Mouse (Mus musculus) liver, embryonic 14 days (tissue): Measurements from ENCODE around the gene Urb2. TPM values are rescaled to one million over a fixed set of nuclear protein-coding genes. Genes with fewer than 3 reads are reported as not detected.

Source experiments
- polyA plus RNA-seq: library from polyadenylated mRNA; depleted of rRNA; stranded (reverse); fragments of >200 nt; gene quantifications from 2 replicates; pipeline ENCODE4 v1.2.3, GENCODE M21; 2012; rRNA removed

Urb2 gene
- 4.7 and 5.5 TPM in 2 replicates for polyA plus RNA-seq

DNA sequence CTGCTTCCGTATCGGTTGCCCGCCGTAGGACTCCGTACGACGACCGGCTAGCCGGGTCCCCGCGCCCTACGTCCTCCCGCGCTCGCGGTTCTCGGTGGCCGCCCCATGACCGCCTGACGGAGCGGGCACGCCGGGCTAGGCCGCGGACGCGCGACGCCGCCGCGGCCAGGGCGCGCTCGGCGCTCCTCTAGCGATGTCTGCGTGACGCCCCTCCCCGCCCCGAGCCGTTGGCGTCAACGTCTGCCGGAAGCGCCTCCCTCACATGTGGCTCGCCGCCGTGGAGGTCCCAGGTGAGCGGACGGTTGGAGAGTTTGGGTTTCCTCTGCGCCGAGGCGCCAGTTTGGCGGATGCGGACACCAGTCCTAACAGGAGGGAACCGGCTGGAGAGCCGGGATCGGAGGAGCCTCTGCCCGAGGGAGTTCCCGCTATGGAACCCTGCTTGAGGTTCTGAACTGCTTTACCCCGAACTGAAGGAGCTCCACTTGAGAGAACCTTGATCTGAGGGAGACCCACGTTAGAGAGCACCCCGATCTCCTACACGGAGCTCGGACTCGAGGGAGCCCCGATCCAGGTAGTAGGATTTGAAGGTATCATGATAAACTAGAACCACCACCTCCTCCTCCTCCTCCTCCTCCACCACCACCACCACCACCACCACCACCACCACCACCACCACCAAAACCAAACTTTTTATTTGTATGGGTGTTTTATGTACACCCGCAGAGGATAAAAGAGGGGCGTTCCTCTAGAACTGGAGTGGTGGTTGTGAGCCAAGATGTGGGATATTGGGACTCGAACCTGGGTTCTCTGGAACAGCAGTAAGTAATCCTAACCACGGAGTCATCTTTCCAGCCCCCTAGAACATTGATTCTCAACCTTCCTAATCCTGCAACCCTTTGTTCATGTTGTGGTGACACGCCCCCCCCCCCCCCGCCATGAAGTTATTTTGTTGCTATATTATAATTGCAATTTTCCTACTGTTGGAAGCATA is at the start of gene Urb2, which contains the start of gene Taf5l:
Gene Urb2, plus strand, starts transcription at position 272 of the 991 bp plus-strand sequence.
Gene Taf5l, minus strand, starts transcription at position 161 of the 991 bp plus-strand sequence.

DNA sequence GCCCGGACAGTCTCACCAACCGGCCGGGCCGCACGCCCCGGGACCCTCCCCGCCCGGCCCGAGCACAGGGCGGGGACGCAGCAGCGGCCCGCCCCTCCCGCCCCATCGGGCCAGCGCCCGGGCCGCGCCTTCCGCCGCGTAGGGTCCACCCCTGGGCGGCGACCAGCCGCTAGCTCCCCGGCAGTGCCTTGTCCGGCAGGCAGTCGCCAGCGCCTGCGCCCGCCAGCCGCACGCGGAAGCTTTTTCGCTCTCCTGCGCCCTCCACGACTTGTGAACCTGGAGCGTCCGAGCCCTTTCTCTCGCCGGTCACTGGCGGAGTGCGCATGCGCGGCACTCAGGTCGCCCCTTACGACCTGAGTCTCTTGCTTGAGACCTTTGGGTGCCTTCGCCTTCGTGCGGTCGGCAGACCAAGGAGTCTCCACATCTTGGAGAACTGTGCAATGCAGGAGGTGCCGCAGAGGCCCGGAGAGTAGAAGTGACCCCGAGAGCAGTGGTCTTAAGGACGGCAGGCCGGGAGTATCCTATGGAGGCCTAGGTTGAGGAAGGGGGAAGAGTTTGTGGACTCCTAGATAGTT is 38.4 kb upstream of the Urb2 start, which contains the start of gene Abcb10:
Gene Abcb10, minus strand, starts transcription at position 297 of the 575 bp plus-strand sequence.

Other genes with a start within 250 kb of the Urb2 start
- gene Rab4a, start 215.5 kb upstream of the Urb2 start, polyA plus RNA-seq = 12.0 and 14.0 TPM in 2 replicates
- 4.0 and 4.4 TPM in 2 replicates for gene Ccsap, start 161.3 kb upstream of the Urb2 start, polyA plus RNA-seq
- 1.8 and 18.7 TPM in 2 replicates for gene Acta1, start 126.8 kb upstream of the Urb2 start, polyA plus RNA-seq
- 14.2 and 18.4 TPM in 2 replicates for gene Nup133, start 72.2 kb upstream of the Urb2 start, polyA plus RNA-seq
- gene Abcb10, start 38.4 kb upstream of the Urb2 start, polyA plus RNA-seq = 74.4 and 93.4 TPM in 2 replicates
- gene Taf5l, start 111 bp upstream of the Urb2 start, polyA plus RNA-seq = 19.0 and 22.0 TPM in 2 replicates
- 7.1 and 7.7 TPM in 2 replicates for gene Galnt2, start 209.9 kb downstream of the Urb2 start, polyA plus RNA-seq